Mouse (Mus musculus) thymus, adult 2 months (tissue): Measurements from ENCODE around the gene Flt3l. TPM values are rescaled to one million over a fixed set of nuclear protein-coding genes. Genes with fewer than 3 reads are reported as not detected.

ENCODE experiments used
- DNase-seq: peaks from one replicate; pipeline ENCODE4 v3.0.0; 2021
- H3K27ac ChIP-seq: fragments of 200-500 bp; 2 replicates; pipeline ENCODE4 v1.5.1; 2012; ENCODE audit warnings: low read length, control low read depth; ENCODE audit not compliant: control insufficient read depth, insufficient read depth
- H3K27me3 ChIP-seq: fragments of 200-500 bp; 2 replicates; pipeline ENCODE4 v1.6.1; 2012; ENCODE audit warnings: mild to moderate bottlenecking, low read length, moderate library complexity, mixed read lengths; ENCODE audit not compliant: control insufficient read depth, insufficient read depth
- H3K36me3 ChIP-seq: fragments of 200-500 bp; 2 replicates; pipeline ENCODE4 v1.6.1; 2012; ENCODE audit warnings: mild to moderate bottlenecking, low read length, moderate library complexity; ENCODE audit not compliant: control insufficient read depth, insufficient read depth
- H3K4me1 ChIP-seq: fragments of 200-500 bp; replicated peaks from 2 replicates; pipeline ENCODE4 v1.6.1; 2012; ENCODE audit warnings: low read length; ENCODE audit not compliant: control insufficient read depth, insufficient read depth
- H3K4me3 ChIP-seq: fragments of 200-500 bp; 2 replicates; pipeline ENCODE4 v1.5.1; 2012; ENCODE audit warnings: mild to moderate bottlenecking, low read length, control low read depth, moderate library complexity; ENCODE audit not compliant: control insufficient read depth, insufficient read depth
- CTCF ChIP-seq: fragments of 200-500 bp; IDR thresholded peaks from 2 replicates; pipeline ENCODE4 v1.5.1; 2012; ENCODE audit warnings: mild to moderate bottlenecking, control low read depth, low read length, moderate library complexity, borderline replicate concordance; ENCODE audit not compliant: control insufficient read depth, poor library complexity, insufficient read depth; ENCODE audit errors: extremely low read depth
- POLR2A ChIP-seq: fragments of 200-500 bp; IDR thresholded peaks from 2 replicates; pipeline ENCODE4 v1.6.1; 2012; ENCODE audit warnings: mild to moderate bottlenecking, low read length, control low read depth, moderate library complexity; ENCODE audit not compliant: control insufficient read depth, poor library complexity, insufficient read depth; ENCODE audit errors: extremely low read depth
- WGBS: fragments of 180-500 bp; shearing (Covaris S2); methylation state at CpG from one replicate; pipeline ENCODE4 v1.1.7; 2018; 5-methylcytosine and 5-hydroxymethylcytosine counted together
- polyA plus RNA-seq: library from polyadenylated mRNA; depleted of rRNA; stranded (reverse); fragments of >200 nt; gene quantifications from 2 replicates; pipeline ENCODE4 v1.2.3, GENCODE M21; 2012

Gene Flt3l
- polyA plus RNA-seq, 1 experiment, result 207 TPM

GRCm38 (mm10) chr7:45095367-45095766 lies 40.9 kb downstream of the Flt3l start:
- TF ChIP-seq POLR2A, result no peak
- TF ChIP-seq CTCF, result no peak
- no peaks in the 10 kb centered on the region for H3K36me3 ChIP-seq
- peaks cover 10% of the 10 kb centered on the region for H3K27me3 ChIP-seq
- no peak overlapping the region for H3K4me3 ChIP-seq
- WGBS, result 92% methylated on average over 6 of the region's 6 CpGs
- peaks cover 20% of the 10 kb centered on the region for H3K4me1 ChIP-seq
- no peak overlapping the region for H3K27ac ChIP-seq
- no peak for DNase-seq

GRCm38 (mm10) chr7:45094121-45094520 lies 42.1 kb downstream of the Flt3l start:
- DNase-seq, result no peak
- H3K4me3 ChIP-seq, result no peak overlapping the region
- H3K4me1 ChIP-seq, result peaks cover 20% of the 10 kb centered on the region
- H3K27me3 ChIP-seq, result peaks cover 10% of the 10 kb centered on the region
- no peak for TF ChIP-seq POLR2A
- TF ChIP-seq CTCF, result no peak
- H3K27ac ChIP-seq, result no peak overlapping the region
- H3K36me3 ChIP-seq, result no peaks in the 10 kb centered on the region
- 91% methylated on average over 7 of the region's 7 CpGs for WGBS

GRCm38 (mm10) chr7:45093516-45093905 lies 42.7 kb downstream of the Flt3l start:
- WGBS, result 56% methylated on average over 17 of the region's 18 CpGs
- no peak for TF ChIP-seq POLR2A
- TF ChIP-seq CTCF, result no peak
- no peak overlapping the region for H3K4me3 ChIP-seq
- H3K36me3 ChIP-seq, result no peaks in the 10 kb centered on the region
- no peak for DNase-seq
- H3K27ac ChIP-seq, result no peak overlapping the region
- peaks cover 20% of the 10 kb centered on the region for H3K4me1 ChIP-seq
- peaks cover 10% of the 10 kb centered on the region for H3K27me3 ChIP-seq

- H3K4me3 ChIP-seq, result no peak overlapping the region
- peaks cover 10% of the 10 kb centered on the region for H3K27me3 ChIP-seq
- 80% methylated on average over 12 of the region's 12 CpGs for WGBS
- DNase-seq, result no peak
- H3K36me3 ChIP-seq, result no peaks in the 10 kb centered on the region
- H3K27ac ChIP-seq, result no peak overlapping the region
- H3K4me1 ChIP-seq, result peaks cover 20% of the 10 kb centered on the region
- TF ChIP-seq POLR2A (no peak), CTCF (no peak)
Measured at GRCm38 (mm10) chr7:45092828-45093515, 43.3 kb downstream of the Flt3l start.

GRCm38 (mm10) chr7:45092048-45092447 lies 44.2 kb downstream of the Flt3l start, which contains the start of gene Rcn3:
Rcn3 (minus strand) TSS chr7:45092221.
- Histone ChIP-seq H3K4me3 (peak within 1 kb of the TSS; percentile 12), H3K27ac (no peak within 1 kb of the TSS), H3K4me1 (peaks cover 20% of the 10 kb centered on the region), H3K27me3 (peaks cover 10% of the 10 kb centered on the region), H3K36me3 (no peaks in the 10 kb centered on the region)
- 6% methylated on average over 16 of the region's 16 CpGs for WGBS
- TF ChIP-seq CTCF, result no peak
- no peak for TF ChIP-seq POLR2A
- DNase-seq, result no peak

GRCm38 (mm10) chr7:45091001-45091990 lies 44.9 kb downstream of the Flt3l start:
- no peaks in the 10 kb centered on the region for H3K36me3 ChIP-seq
- peak overlapping the region; percentile 12 for H3K4me3 ChIP-seq
- 14% methylated on average over 35 of the region's 35 CpGs for WGBS
- DNase-seq, result no peak
- H3K27me3 ChIP-seq, result peaks cover 10% of the 10 kb centered on the region
- H3K4me1 ChIP-seq, result peaks cover 20% of the 10 kb centered on the region
- no peak overlapping the region for H3K27ac ChIP-seq
- TF ChIP-seq CTCF (no peak), POLR2A (no peak)
